Mouse (Mus musculus) heart, adult 2 months (tissue): ENCODE measurements around the gene Slc22a8.

Experiments
- CTCF ChIP-seq: fragments of 200-600 bp; IDR thresholded peaks from 2 replicates; pipeline ENCODE4 v1.8.1; 2022; ENCODE audit warnings: antibody characterized with exemption, mild to moderate bottlenecking, moderate library complexity
- POLR2A ChIP-seq: fragments of 200-500 bp; IDR thresholded peaks from 2 replicates; pipeline ENCODE4 v1.6.1; 2011; ENCODE audit warnings: mild to moderate bottlenecking, low read depth, low read length, control low read depth; ENCODE audit not compliant: insufficient read depth

- TF ChIP-seq POLR2A, result no peak
- no peak for TF ChIP-seq CTCF
These were observed 5.2 kb upstream of the Slc22a8 start for GRCm38 (mm10) chr19:8585899-8586298.
